Mouse (Mus musculus): ENCODE data around the gene 2610301B20Rik. TPM values are rescaled to one million over a fixed set of nuclear protein-coding genes. Genes with fewer than 3 reads are reported as not detected.
A peak's percentile ranks its signal among the peaks of the same experiment; 100 is the strongest.

2610301B20Rik gene
- total and polyA plus RNA-seq, 2 experiments from 2014 or later: 33.9 to 39.0 TPM

DNA sequence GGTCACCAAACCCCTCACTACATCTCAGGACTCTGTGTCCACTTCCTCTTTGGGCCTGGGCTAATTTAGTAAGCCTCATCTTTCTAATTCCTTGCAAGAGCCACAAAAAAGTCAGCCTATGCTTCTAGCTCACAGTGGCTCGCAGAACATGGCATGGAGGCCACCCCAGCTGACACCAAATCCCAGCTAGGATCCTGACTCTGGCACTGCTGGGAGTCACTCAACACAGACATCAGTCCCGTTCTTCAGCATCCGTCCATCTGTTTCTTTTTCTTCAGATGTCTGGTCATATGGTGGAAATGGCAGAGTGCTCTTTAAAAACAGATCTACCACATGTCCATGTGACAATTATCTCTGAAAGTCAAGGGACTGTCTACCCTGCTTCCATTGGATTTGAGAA is 45.2 kb downstream of the 2610301B20Rik start:
- H3K27me3 ChIP-seq (ENCODE audit: insufficient read depth, low read length): no peaks in the 10 kb centered on the region
- no peaks in the 10 kb centered on the region for H3K9me3 ChIP-seq (ENCODE audit: low read length)
- no peak overlapping the region for H3K4me2 ChIP-seq (ENCODE audit: low read depth)
- 60% methylated on average over 3 of the region's 3 CpGs for whole genome bisulfite sequencing
- H3K27ac ChIP-seq (ENCODE audit: low read depth, low read length): no peak overlapping the region; the same call in 1 of the 2 replicates
- peak; percentile 41 for DNase-seq
- no peak for TF ChIP-seq CTCF (IDR thresholded peaks at IDR 0.05; ENCODE audit: low read depth)
- H3K36me3 ChIP-seq (ENCODE audit: insufficient read depth): no peaks in the 10 kb centered on the region
- no peaks in the 10 kb centered on the region for H3K4me1 ChIP-seq (ENCODE audit: insufficient read depth)
- H3K4me3 ChIP-seq (ENCODE audit: low read depth, low read length): no peak overlapping the region
- peak; percentile 78 for ATAC-seq
- H3K9ac ChIP-seq: no peak overlapping the region

DNA sequence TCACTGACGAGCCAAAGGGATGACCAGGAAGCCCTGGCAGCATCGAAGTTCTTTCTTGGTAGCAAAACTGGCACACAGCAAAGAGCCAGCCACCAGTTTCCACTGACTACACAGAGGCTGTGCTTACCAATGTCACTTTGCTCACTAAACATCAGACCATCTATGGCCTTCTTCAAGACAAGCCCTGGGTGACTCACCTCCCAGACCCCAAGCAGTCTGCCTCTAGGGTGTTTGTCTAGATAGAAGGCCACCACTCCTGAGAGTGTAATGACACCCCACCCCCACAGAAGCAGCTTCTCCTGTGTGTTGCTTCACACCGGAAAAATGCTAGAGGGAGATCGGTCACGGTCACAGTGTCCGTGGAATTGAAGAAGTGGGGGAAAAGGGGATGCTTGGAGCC is 45.7 kb downstream of the 2610301B20Rik start:
- no peaks in the 10 kb centered on the region for H3K36me3 ChIP-seq (ENCODE audit: insufficient read depth)
- no peaks in the 10 kb centered on the region for H3K4me1 ChIP-seq (ENCODE audit: insufficient read depth)
- no peak for TF ChIP-seq CTCF (IDR thresholded peaks at IDR 0.05; ENCODE audit: low read depth)
- WGBS: 76% methylated on average over 6 of the region's 6 CpGs
- no peaks in the 10 kb centered on the region for H3K27me3 ChIP-seq (ENCODE audit: insufficient read depth, low read length)
- ATAC-seq (no peak), DNase-seq (no peak)
- no peak overlapping the region for H3K27ac ChIP-seq (ENCODE audit: low read depth, low read length)
- no peaks in the 10 kb centered on the region for H3K9me3 ChIP-seq (ENCODE audit: low read length)
- H3K9ac ChIP-seq: no peak overlapping the region
- H3K4me2 ChIP-seq (ENCODE audit: low read depth): no peak overlapping the region
- no peak overlapping the region for H3K4me3 ChIP-seq (ENCODE audit: low read depth, low read length)

DNA sequence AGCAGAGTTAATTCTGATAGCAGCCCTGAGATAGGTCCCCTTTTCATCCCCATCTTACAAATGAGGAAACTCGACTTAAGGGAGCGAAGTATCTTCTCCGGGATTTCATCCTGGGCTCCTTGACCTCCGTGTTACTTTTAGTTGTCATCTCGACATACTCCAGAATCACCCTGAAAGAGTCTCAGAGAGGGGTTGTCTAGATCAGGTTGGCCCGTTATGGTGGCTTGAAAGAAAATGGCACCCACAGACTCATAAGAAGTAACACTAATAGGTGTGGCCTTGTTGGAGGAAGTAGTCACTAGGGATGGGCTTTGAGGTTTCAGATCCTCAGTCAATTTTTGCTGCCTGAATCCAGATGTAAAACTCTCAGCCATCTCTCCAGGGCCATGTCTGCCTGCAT is 46.3 kb downstream of the 2610301B20Rik start:
- Histone ChIP-seq H3K9me3 (ENCODE audit: low read length) (no peaks in the 10 kb centered on the region), H3K27ac (ENCODE audit: low read depth, low read length) (no peak overlapping the region), H3K27me3 (ENCODE audit: insufficient read depth, low read length) (no peaks in the 10 kb centered on the region), H3K9ac (no peak overlapping the region), H3K4me1 (ENCODE audit: insufficient read depth) (no peaks in the 10 kb centered on the region), H3K4me2 (ENCODE audit: low read depth) (no peak overlapping the region), H3K36me3 (ENCODE audit: insufficient read depth) (no peaks in the 10 kb centered on the region), H3K4me3 (ENCODE audit: low read depth, low read length) (no peak overlapping the region)
- 91% methylated on average over 6 of the region's 6 CpGs for WGBS
- DNase-seq: no peak
- TF ChIP-seq CTCF (IDR thresholded peaks at IDR 0.05; ENCODE audit: low read depth): no peak
- no peak for ATAC-seq

DNA sequence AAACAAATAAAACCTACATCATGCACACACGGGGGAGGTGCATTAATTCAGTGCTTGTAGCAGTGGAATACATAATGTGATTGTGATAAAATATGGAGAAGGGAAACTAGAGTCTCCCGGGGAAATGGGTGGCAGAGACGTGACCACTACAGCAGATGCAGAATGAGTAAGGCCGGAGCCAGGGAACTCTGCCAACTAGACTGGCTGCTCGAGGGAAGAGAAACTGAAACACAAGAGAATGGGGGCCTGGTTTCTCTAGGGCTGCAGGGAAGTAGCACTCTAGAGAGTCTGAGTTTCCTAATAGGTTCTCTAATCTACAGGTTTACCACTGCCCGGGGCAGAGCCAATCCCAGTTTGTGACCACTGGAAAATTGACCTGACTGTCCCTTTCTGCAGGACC is 48.9 kb downstream of the 2610301B20Rik start:
- Histone ChIP-seq H3K9ac (no peak overlapping the region), H3K4me2 (ENCODE audit: low read depth) (no peak overlapping the region), H3K9me3 (ENCODE audit: low read length) (no peaks in the 10 kb centered on the region), H3K36me3 (ENCODE audit: insufficient read depth) (no peaks in the 10 kb centered on the region), H3K4me1 (ENCODE audit: insufficient read depth) (no peaks in the 10 kb centered on the region), H3K27me3 (ENCODE audit: insufficient read depth, low read length) (no peaks in the 10 kb centered on the region), H3K27ac (ENCODE audit: low read depth, low read length) (no peak overlapping the region), H3K4me3 (ENCODE audit: low read depth, low read length) (no peak overlapping the region)
- TF ChIP-seq CTCF (IDR thresholded peaks at IDR 0.05; ENCODE audit: low read depth): no peak
- peak; percentile 67 for DNase-seq
- ATAC-seq: peak; percentile 36; the same call in 1 of the 2 replicates
- 28% methylated on average over 6 of the region's 6 CpGs for WGBS

DNA sequence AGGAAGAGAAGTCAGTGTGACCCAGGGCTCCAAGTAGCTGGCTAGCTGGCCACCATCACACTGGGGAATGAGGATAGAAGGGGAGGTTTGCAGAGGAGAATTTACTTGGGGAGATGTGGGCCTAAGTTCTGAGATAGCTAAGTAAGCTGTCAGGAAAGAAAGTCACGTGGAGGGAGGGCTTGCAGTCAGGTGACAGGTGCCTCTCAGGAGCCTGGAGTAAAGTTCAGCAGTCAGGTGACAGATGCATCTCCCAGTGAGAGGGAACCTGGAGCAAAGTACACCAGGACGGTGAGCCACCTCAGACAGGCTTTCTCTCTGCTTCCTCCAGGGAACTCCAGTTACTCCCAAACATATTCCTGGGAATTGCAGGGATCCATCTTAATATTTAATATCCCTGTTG is 49.8 kb downstream of the 2610301B20Rik start:
- H3K4me3 ChIP-seq (ENCODE audit: low read depth, low read length): no peak overlapping the region
- TF ChIP-seq CTCF (IDR thresholded peaks at IDR 0.05; ENCODE audit: low read depth): no peak
- no peak for ATAC-seq

DNA sequence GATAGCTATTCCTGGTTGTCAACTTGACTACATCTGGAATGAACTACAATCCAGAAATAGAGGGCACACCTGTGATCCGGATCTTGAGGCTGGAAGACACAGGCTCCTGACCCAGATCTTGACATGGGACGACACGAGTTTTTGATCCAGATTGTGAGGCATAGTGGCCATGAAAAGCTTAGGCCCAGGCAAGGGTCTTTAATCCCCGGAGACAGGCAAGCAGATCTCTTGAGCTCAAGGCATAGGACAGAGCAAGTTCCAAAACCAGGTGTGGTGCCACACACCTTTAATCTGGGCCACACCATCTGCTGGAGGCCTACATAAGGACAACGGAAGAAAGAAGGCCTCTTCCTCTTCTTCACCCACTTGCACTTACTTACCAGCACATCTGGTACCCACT is 50.2 kb downstream of the 2610301B20Rik start:
- DNase-seq: no peak
- H3K9me3 ChIP-seq (ENCODE audit: low read length): no peaks in the 10 kb centered on the region
- H3K4me2 ChIP-seq (ENCODE audit: low read depth): no peak overlapping the region
- no peak overlapping the region for H3K27ac ChIP-seq (ENCODE audit: low read depth, low read length)
- no peaks in the 10 kb centered on the region for H3K4me1 ChIP-seq (ENCODE audit: insufficient read depth)
- no peaks in the 10 kb centered on the region for H3K27me3 ChIP-seq (ENCODE audit: insufficient read depth, low read length)
- H3K9ac ChIP-seq: no peak overlapping the region
- 93% methylated on average over 5 of the region's 5 CpGs for WGBS
- no peak overlapping the region for H3K4me3 ChIP-seq (ENCODE audit: low read depth, low read length)
- H3K36me3 ChIP-seq (ENCODE audit: insufficient read depth): no peaks in the 10 kb centered on the region
- no peak for ATAC-seq
- no peak for TF ChIP-seq CTCF (IDR thresholded peaks at IDR 0.05; ENCODE audit: low read depth)

More for the DNA sequence above, 49.8 kb downstream of the 2610301B20Rik start:
- no peak overlapping the region for H3K27ac ChIP-seq (ENCODE audit: low read depth, low read length)
- DNase-seq: no peak
- H3K27me3 ChIP-seq (ENCODE audit: insufficient read depth, low read length): no peaks in the 10 kb centered on the region
- H3K36me3 ChIP-seq (ENCODE audit: insufficient read depth): no peaks in the 10 kb centered on the region
- H3K9me3 ChIP-seq (ENCODE audit: low read length): no peaks in the 10 kb centered on the region
- H3K4me1 ChIP-seq (ENCODE audit: insufficient read depth): no peaks in the 10 kb centered on the region
- no peak overlapping the region for H3K9ac ChIP-seq
- WGBS: 83% methylated on average over 2 of the region's 2 CpGs
- H3K4me2 ChIP-seq (ENCODE audit: low read depth): no peak overlapping the region

DNA sequence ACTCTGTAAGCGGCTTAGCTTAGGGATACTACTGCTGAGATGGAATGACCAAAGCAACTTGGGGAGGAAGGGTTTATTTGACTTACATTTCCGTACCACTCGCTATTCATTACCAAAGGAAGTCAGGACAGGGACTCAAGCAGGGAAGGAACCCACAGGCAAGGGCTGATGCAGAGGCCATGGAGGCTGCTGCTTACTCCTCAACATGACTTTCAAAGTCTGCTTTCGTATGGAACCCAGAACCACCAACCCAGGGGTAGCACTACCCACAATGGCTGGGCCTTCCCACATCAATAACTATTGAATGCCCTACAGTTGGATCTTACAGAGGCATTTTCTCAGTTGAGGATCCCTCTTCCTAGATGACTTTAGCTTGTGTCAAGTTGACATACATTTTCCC is 52.1 kb downstream of the 2610301B20Rik start:
- no peaks in the 10 kb centered on the region for H3K36me3 ChIP-seq (ENCODE audit: insufficient read depth)
- TF ChIP-seq CTCF (IDR thresholded peaks at IDR 0.05; ENCODE audit: low read depth): no peak
- no peaks in the 10 kb centered on the region for H3K4me1 ChIP-seq (ENCODE audit: insufficient read depth)
- ATAC-seq: no peak
- H3K9ac ChIP-seq: no peak overlapping the region
- H3K4me3 ChIP-seq (ENCODE audit: low read depth, low read length): no peak overlapping the region
- 90% methylated on average over 4 of the region's 4 CpGs for WGBS
- no peak overlapping the region for H3K27ac ChIP-seq (ENCODE audit: low read depth, low read length)
- H3K27me3 ChIP-seq (ENCODE audit: insufficient read depth, low read length): no peaks in the 10 kb centered on the region
- no peaks in the 10 kb centered on the region for H3K9me3 ChIP-seq (ENCODE audit: low read length)
- DNase-seq: no peak
- no peak overlapping the region for H3K4me2 ChIP-seq (ENCODE audit: low read depth)

DNA sequence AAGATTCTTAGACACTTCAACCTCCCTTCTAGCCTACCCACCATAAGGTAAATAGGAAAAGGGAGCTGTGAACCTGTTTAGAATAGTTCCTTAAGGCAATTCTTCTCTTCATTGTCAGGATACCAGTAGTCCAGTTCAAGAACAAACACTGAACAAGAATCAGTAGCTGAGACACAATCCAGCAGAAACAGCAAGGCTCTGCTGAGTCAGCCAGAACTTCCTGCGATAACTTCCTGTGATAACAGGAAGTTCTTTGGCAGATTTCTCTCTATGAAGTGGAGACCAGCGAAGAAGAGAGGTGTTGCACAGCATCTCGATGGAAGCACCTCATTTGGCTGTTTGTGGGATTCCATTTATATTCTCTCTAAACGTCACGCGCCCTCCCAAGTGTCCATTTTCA is 53.9 kb downstream of the 2610301B20Rik start:
- H3K36me3 ChIP-seq (ENCODE audit: insufficient read depth): no peaks in the 10 kb centered on the region
- H3K9me3 ChIP-seq (ENCODE audit: low read length): no peaks in the 10 kb centered on the region
- ATAC-seq (no peak), DNase-seq (no peak)
- H3K27ac ChIP-seq (ENCODE audit: low read depth, low read length): no peak overlapping the region
- no peaks in the 10 kb centered on the region for H3K4me1 ChIP-seq (ENCODE audit: insufficient read depth)
- no peak overlapping the region for H3K4me3 ChIP-seq (ENCODE audit: low read depth, low read length)
- H3K9ac ChIP-seq: no peak overlapping the region
- no peak overlapping the region for H3K4me2 ChIP-seq (ENCODE audit: low read depth)
- WGBS: 94% methylated on average over 6 of the region's 6 CpGs
- TF ChIP-seq CTCF (IDR thresholded peaks at IDR 0.05; ENCODE audit: low read depth): no peak
- no peaks in the 10 kb centered on the region for H3K27me3 ChIP-seq (ENCODE audit: insufficient read depth, low read length)

Measured in forebrain, postnatal 0 days (tissue).